In genomic region chr5:141782330-141782729, GRCm38 (mm10) we compare ENCODE assay signal across 9 mouse cellular contexts.
"Had no signal": no experiment of that assay in that cellular context is flagged by ENCODE, and none has a peak within 500 bp of the region (broad histone marks: within the 10 kb centered on the region; RNA-seq: fewer than 3 reads in every experiment).

No protein-coding gene starts in this region.

- DNase-seq: kidney, adult 18-20 months; kidney, postnatal 10 days; kidney, postnatal 4 days; left cerebral cortex, postnatal 4 days; right cerebral cortex, postnatal 14 days; thymus, postnatal 36 days had no signal

- ATAC-seq: midbrain, embryonic 13.5 days had no signal

- H3K27me3 ChIP-seq: limb, embryonic 13.5 days; liver, embryonic 15.5 days; midbrain, embryonic 13.5 days had no signal
